Comparison of ENCODE assay signal across 8 mouse cellular contexts in the genomic region with DNA sequence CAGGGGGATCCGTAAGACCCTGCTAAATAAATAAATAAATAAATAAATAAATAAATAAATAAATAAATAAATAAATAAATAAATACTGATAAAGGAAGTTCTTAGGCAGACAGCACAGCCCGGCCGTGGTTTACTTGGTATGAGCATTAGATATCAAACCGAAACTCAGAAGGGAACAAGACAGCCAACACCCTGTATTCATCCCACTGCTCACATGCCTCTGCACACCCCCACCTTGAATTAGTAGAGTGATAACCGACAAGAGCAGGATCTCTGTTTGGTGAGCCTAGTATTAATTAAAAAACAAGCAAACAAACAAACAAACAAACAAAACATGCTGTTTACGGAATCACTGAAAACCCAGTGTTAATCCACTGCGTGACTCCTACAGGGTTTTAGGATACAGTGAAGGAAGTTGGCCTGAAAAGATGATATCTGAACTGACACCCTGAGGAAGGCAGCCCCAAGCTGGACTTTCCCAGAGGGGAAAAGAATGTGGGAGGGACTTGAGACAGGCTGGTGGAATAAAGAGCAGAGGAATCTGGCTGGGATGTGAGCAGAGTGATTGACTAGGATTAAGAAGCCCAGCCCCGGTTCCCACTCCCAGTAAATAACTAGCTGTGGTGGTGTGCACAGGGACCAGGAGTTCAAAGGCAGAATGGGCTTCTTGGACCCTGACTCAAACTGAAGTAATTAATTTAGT. TPM values are rescaled to one million over a fixed set of nuclear protein-coding genes. Genes with fewer than 3 reads are reported as not detected.
A peak's percentile ranks its signal among the peaks of the same experiment; 100 is the strongest.
DNase-seq lines count a peak whose midpoint lies in the region; ATAC-seq and TF ChIP-seq lines count a peak whose summit lies in the region.

Gene Endod1 (minus strand): TSS at position 155 of the 703 bp plus-strand sequence.

- H3K4me3 ChIP-seq in ES-E14 (ENCODE audit: insufficient read depth in 1 of 2, low read depth in 1 of 2, low read length in 2 of 2, poor library complexity in 1 of 2, severe bottlenecking in 1 of 2): peak within 1 kb of the TSS; percentile 73 to 78
- peak within 1 kb of the TSS; percentile 71 for H3K4me3 ChIP-seq in embryonic facial prominence, embryonic 13.5 days
- peak within 1 kb of the TSS; percentile 63 for H3K4me3 ChIP-seq in heart, postnatal 0 days (ENCODE audit: low read depth, low read length)
- H3K4me3 ChIP-seq in liver, embryonic 16.5 days (ENCODE audit: low read depth, low read length): peak within 1 kb of the TSS; percentile 85
- H3K4me3 ChIP-seq in neural tube, embryonic 12.5 days: peak within 1 kb of the TSS; percentile 66

- H3K9me3 ChIP-seq in ES-E14 (ENCODE audit: control insufficient read depth, insufficient read depth, low read depth, low read length): no peaks in the 10 kb centered on the region
- no peaks in the 10 kb centered on the region for H3K9me3 ChIP-seq in embryonic facial prominence, embryonic 13.5 days
- H3K9me3 ChIP-seq in heart, postnatal 0 days (replicated peaks; ENCODE audit: control insufficient read depth, low read length): no peaks in the 10 kb centered on the region
- H3K9me3 ChIP-seq in liver, embryonic 16.5 days (replicated peaks; ENCODE audit: control insufficient read depth, low read length): no peaks in the 10 kb centered on the region
- H3K9me3 ChIP-seq in neural tube, embryonic 12.5 days: no peaks in the 10 kb centered on the region

- no peak within 1 kb of the TSS for H3K27ac ChIP-seq in ES-E14 (ENCODE audit: insufficient read depth, low read depth, low read length, poor library complexity, severe bottlenecking)
- H3K27ac ChIP-seq in embryonic facial prominence, embryonic 13.5 days: peak within 1 kb of the TSS; percentile 80
- H3K27ac ChIP-seq in heart, postnatal 0 days (ENCODE audit: low read depth): peak within 1 kb of the TSS; percentile 70
- H3K27ac ChIP-seq in liver, embryonic 16.5 days (ENCODE audit: low read length): peak within 1 kb of the TSS; percentile 89
- H3K27ac ChIP-seq in neural tube, embryonic 12.5 days: 0 out of 2 replicates have a peak within 1 kb of the TSS, but pooled peaks have one; percentile 4

- TF ChIP-seq CTCF in heart, postnatal 0 days (IDR thresholded peaks at IDR 0.05; ENCODE audit: low read depth): no peak

- DNase-seq in ES-E14 (ENCODE audit: low read depth, low spot score): peak; percentile 40
- DNase-seq in adrenal gland, adult 8-10 months: no peak
- DNase-seq in heart, postnatal 0 days (ENCODE audit: low spot score): peak; percentile 55
- DNase-seq in kidney, postnatal 25 days: peak; percentile 58 to 60
- no peak for DNase-seq in thymus, postnatal 10 days (ENCODE audit: low spot score in 2 of 2)

- WGBS in embryonic facial prominence, embryonic 13.5 days: 4% methylated on average over 8 of the region's 8 CpGs
- WGBS in heart, postnatal 0 days: 6% methylated on average over 8 of the region's 8 CpGs
- 7% methylated on average over 8 of the region's 8 CpGs for WGBS in liver, embryonic 16.5 days (ENCODE audit: insufficient replicate concordance)
- 8% methylated on average over 8 of the region's 8 CpGs for WGBS in neural tube, embryonic 12.5 days

- in situ Hi-C loops in ES-E14 (cut with MboI; ENCODE audit: low sequenced_read_pairs in 2 of 2, unreplicated experiment in 2 of 2): no loop called here

- peak within 1 kb of the TSS; percentile 75 for H3K9ac ChIP-seq in ES-E14 (ENCODE audit: insufficient read depth, low read depth, low read length, poor library complexity, severe bottlenecking)
- peak within 1 kb of the TSS; percentile 80 for H3K9ac ChIP-seq in embryonic facial prominence, embryonic 13.5 days
- peak within 1 kb of the TSS; percentile 61 for H3K9ac ChIP-seq in heart, postnatal 0 days (replicated peaks; ENCODE audit: low read depth, low read length)
- peak within 1 kb of the TSS; percentile 83 for H3K9ac ChIP-seq in liver, embryonic 16.5 days (ENCODE audit: low read depth, low read length)
- peak within 1 kb of the TSS; percentile 78 for H3K9ac ChIP-seq in neural tube, embryonic 12.5 days

- peaks cover 20% of the 10 kb centered on the region; the same call in 1 of the 2 replicates for H3K27me3 ChIP-seq in embryonic facial prominence, embryonic 13.5 days
- no peaks in the 10 kb centered on the region for H3K27me3 ChIP-seq in heart, postnatal 0 days (ENCODE audit: control insufficient read depth, insufficient read depth, low read length)
- no peaks in the 10 kb centered on the region for H3K27me3 ChIP-seq in liver, embryonic 16.5 days (ENCODE audit: control insufficient read depth, insufficient read depth, low read depth, low read length)
- no peaks in the 10 kb centered on the region; the same call in 1 of the 2 replicates for H3K27me3 ChIP-seq in neural tube, embryonic 12.5 days (replicated peaks)

- peak within 1 kb of the TSS; percentile 96 for H3K4me2 ChIP-seq in embryonic facial prominence, embryonic 13.5 days
- peak within 1 kb of the TSS; percentile 78 for H3K4me2 ChIP-seq in heart, postnatal 0 days (ENCODE audit: low read depth, low read length)
- peak within 1 kb of the TSS; percentile 72 for H3K4me2 ChIP-seq in liver, embryonic 16.5 days (ENCODE audit: low read depth, low read length)
- peak within 1 kb of the TSS; percentile 84 for H3K4me2 ChIP-seq in neural tube, embryonic 12.5 days (replicated peaks)

- H3K36me3 ChIP-seq in ES-E14 (ENCODE audit: control insufficient read depth, insufficient read depth, low read length, poor library complexity, severe bottlenecking): peaks cover 2% of the 10 kb centered on the region; the same call in 1 of the 2 replicates
- no peaks in the 10 kb centered on the region for H3K36me3 ChIP-seq in embryonic facial prominence, embryonic 13.5 days
- no peaks in the 10 kb centered on the region for H3K36me3 ChIP-seq in heart, postnatal 0 days (replicated peaks; ENCODE audit: control insufficient read depth, insufficient read depth, low read length)
- no peaks in the 10 kb centered on the region for H3K36me3 ChIP-seq in liver, embryonic 16.5 days (ENCODE audit: control insufficient read depth, insufficient read depth)
- H3K36me3 ChIP-seq in neural tube, embryonic 12.5 days: no peaks in the 10 kb centered on the region

- ATAC-seq in embryonic facial prominence, embryonic 13.5 days (ENCODE audit: insufficient number of reproducible peaks, insufficient read depth, low FRiP score, low TSS enrichment, low read depth): peak; percentile 1; the same call in 1 of the 2 replicates
- peak; percentile 19; the same call in 1 of the 2 replicates for ATAC-seq in heart, postnatal 0 days (ENCODE audit: insufficient read depth, low read depth)
- ATAC-seq in liver, embryonic 16.5 days (ENCODE audit: low read depth): peak; percentile 57
- peak; percentile 56 for ATAC-seq in neural tube, embryonic 12.5 days (ENCODE audit: low FRiP score, low read depth)

- TF ChIP-seq EP300 in heart, postnatal 0 days (IDR thresholded peaks at IDR 0.05; ENCODE audit: low read depth): no peak

- H3K4me1 ChIP-seq in ES-E14 (ENCODE audit: control insufficient read depth in 2 of 2, insufficient read depth in 2 of 2, low read length in 2 of 2, poor library complexity in 1 of 2): peaks cover 2 to 10% of the 10 kb centered on the region in 2 experiments; a peak in 2 of 4 replicates
- peaks cover 17% of the 10 kb centered on the region for H3K4me1 ChIP-seq in embryonic facial prominence, embryonic 13.5 days
- H3K4me1 ChIP-seq in heart, postnatal 0 days (ENCODE audit: control insufficient read depth, insufficient read depth): no peaks in the 10 kb centered on the region
- H3K4me1 ChIP-seq in liver, embryonic 16.5 days (ENCODE audit: control insufficient read depth, low read depth, low read length): peaks cover 48% of the 10 kb centered on the region
- H3K4me1 ChIP-seq in neural tube, embryonic 12.5 days: peaks cover 5% of the 10 kb centered on the region; the same call in 1 of the 2 replicates

TF ChIP-seq in ES-E14, 5 proteins besides CTCF, POLR2A, EP300 and RAD21:
- no peak for TF ChIP-seq ZC3H11A (IDR thresholded peaks at IDR 0.05; ENCODE audit: borderline replicate concordance, low read depth, low read length)
- no peak for TF ChIP-seq MAFK (IDR thresholded peaks at IDR 0.05; ENCODE audit: insufficient read depth, low read depth, low read length)
- TF ChIP-seq ZNF384 (IDR thresholded peaks at IDR 0.05; ENCODE audit: low read depth, low read length): no peak
- TF ChIP-seq CHD2 (IDR thresholded peaks at IDR 0.05; ENCODE audit: low read depth, low read length): no peak
- TF ChIP-seq HCFC1 (IDR thresholded peaks at IDR 0.05; ENCODE audit: borderline replicate concordance, insufficient read depth, low read length): no peak

RNA-seq across cellular contexts. Expression of gene Endod1, which starts in this region (rescaled TPM):
- total RNA-seq in ES-E14 (2012; rRNA removed): 7.6 and 8.9 TPM in 2 replicates
- 10 to 100 TPM; 13.3 to 20.5 (median 15.6) TPM for total RNA-seq in adrenal gland, adult 8-10 months (2022)
- 10.8 and 13.7 TPM in 2 replicates for polyA plus RNA-seq in embryonic facial prominence, embryonic 13.5 days (2015; fragmentation: Nextera tagmentation; extraction: Ambion mirVana)
- 13.5 and 33.6 TPM in 2 replicates for total RNA-seq in heart, postnatal 0 days (2014; rRNA removed; ENCODE audit: low replicate concordance)
- polyA plus RNA-seq in heart, postnatal 0 days (2015; fragmentation: Nextera tagmentation; extraction: Ambion mirVana): 5.6 TPM in 2 replicates
- 36.6 and 36.7 TPM in 2 replicates for polyA plus RNA-seq in liver, embryonic 16.5 days (2015; fragmentation: Nextera tagmentation; extraction: Ambion mirVana)
- 9.6 and 11.7 TPM in 2 replicates for polyA plus RNA-seq in neural tube, embryonic 12.5 days (2016; fragmentation: Nextera tagmentation; extraction: Ambion mirVana)

Comparison
In these comparisons a context has a peak if more than half of its experiments do, and no peak if none do; other contexts are left out.
1. DNase-seq: peak in ES-E14 (single experiment), heart, postnatal 0 days (single experiment) and kidney, postnatal 25 days (2 of 2); none in adrenal gland, adult 8-10 months (single experiment) and thymus, postnatal 10 days (0 of 2).
2. ATAC-seq: peak in every context shown above with its lines; median percentile 57 in liver, embryonic 16.5 days; 56 in neural tube, embryonic 12.5 days; 19 in heart, postnatal 0 days; 1 in embryonic facial prominence, embryonic 13.5 days.
3. Peak in every context shown above with its lines, with median percentiles within 50 percentile points of each other: H3K4me3 ChIP-seq, H3K9ac ChIP-seq and H3K4me2 ChIP-seq.